Mouse (Mus musculus) stomach, embryonic 14.5 days (tissue): ENCODE results near the gene Col5a2. TPM values are rescaled to one million over a fixed set of nuclear protein-coding genes. Genes with fewer than 3 reads are reported as not detected.

Experiments used
- ATAC-seq: fragments of 200-750 bp; cut with Nextera tagmentation; 2 replicates; pipeline ENCODE4 v1.8.0; 2017; ENCODE audit warnings: low read depth, moderate TSS enrichment; ENCODE audit not compliant: insufficient number of reproducible peaks, insufficient read depth, low FRiP score
- H3K27ac ChIP-seq: fragments of 300-500 bp; sonication (generic); 2 replicates; pipeline ENCODE4 v1.5.1; 2014; ENCODE audit warnings: mild to moderate bottlenecking, low read length, moderate library complexity, mixed read lengths
- H3K27me3 ChIP-seq: fragments of 300-500 bp; sonication (generic); 2 replicates; pipeline ENCODE4 v1.6.1; 2014; ENCODE audit warnings: low read length, control low read depth, mixed read lengths; ENCODE audit not compliant: control insufficient read depth, insufficient read depth
- H3K36me3 ChIP-seq: fragments of 300-500 bp; sonication (generic); 2 replicates; pipeline ENCODE4 v1.6.1; 2014; ENCODE audit warnings: mild to moderate bottlenecking, control low read depth, low read length, moderate library complexity, mixed read lengths; ENCODE audit not compliant: control insufficient read depth, insufficient read depth
- H3K4me1 ChIP-seq: fragments of 300-500 bp; sonication (generic); 2 replicates; pipeline ENCODE4 v1.6.1; 2014; ENCODE audit warnings: low read length, control low read depth, mixed read lengths; ENCODE audit not compliant: control insufficient read depth, insufficient read depth
- H3K4me2 ChIP-seq: fragments of 300-500 bp; sonication (generic); replicated peaks from 2 replicates; pipeline ENCODE4 v1.6.1; 2014; ENCODE audit warnings: low read depth, low read length, control low read depth
- H3K4me3 ChIP-seq: fragments of 300-500 bp; sonication (generic); 2 replicates; pipeline ENCODE4 v1.5.1; 2014; ENCODE audit warnings: low read depth, low read length, control low read depth
- H3K9ac ChIP-seq: fragments of 300-500 bp; sonication (generic); replicated peaks from 2 replicates; pipeline ENCODE4 v1.6.1; 2014; ENCODE audit warnings: low read depth, mild to moderate bottlenecking, control low read depth, low read length, moderate library complexity, mixed read lengths
- H3K9me3 ChIP-seq: fragments of 300-500 bp; sonication (generic); 2 replicates; pipeline ENCODE4 v1.6.1; 2016; ENCODE audit warnings: low read depth, low read length, control low read depth; ENCODE audit not compliant: control insufficient read depth
- WGBS: fragments of 180-500 bp; shearing (Covaris S2); extraction: QIAGEN DNeasy Blood & Tissue Kit; methylation state at CpG from one replicate; pipeline ENCODE4 v1.1.7; 2014; 5-methylcytosine and 5-hydroxymethylcytosine counted together
- polyA plus RNA-seq: library from polyadenylated mRNA; unstranded; fragments of >200 nt; fragmentation: Nextera tagmentation; extraction: Ambion mirVana; gene quantifications from 2 replicates; pipeline ENCODE4 v1.2.1, GENCODE M21; 2014

Col5a2 gene
- polyA plus RNA-seq, 1 experiment from 2014 or later = 106 TPM

GRCm38 (mm10) chr1:45501437-45501836 lies 1.6 kb downstream of the Col5a2 start:
- peak overlapping the region; percentile 46 for H3K4me2 ChIP-seq
- 0 out of 2 replicates have a peak, but pooled peaks cover 7% of the 10 kb centered on the region for H3K4me1 ChIP-seq
- H3K36me3 ChIP-seq = no peaks in the 10 kb centered on the region
- ATAC-seq = no peak
- H3K27ac ChIP-seq = peak overlapping the region; percentile 97
- 19% methylated on average over 6 of the region's 6 CpGs for WGBS
- peak overlapping the region; percentile 57 for H3K4me3 ChIP-seq
- H3K27me3 ChIP-seq = no peaks in the 10 kb centered on the region
- peak overlapping the region; percentile 83 for H3K9ac ChIP-seq
- no peaks in the 10 kb centered on the region for H3K9me3 ChIP-seq

- no peaks in the 10 kb centered on the region for H3K9me3 ChIP-seq
- ATAC-seq = no peak
- 60% methylated on average over 6 of the region's 6 CpGs for WGBS
- H3K4me3 ChIP-seq = peak overlapping the region; percentile 57; the same call in 1 of the 2 replicates
- no peak overlapping the region for H3K27ac ChIP-seq
- peak overlapping the region; percentile 46 for H3K4me2 ChIP-seq
- no peak overlapping the region for H3K9ac ChIP-seq
- H3K36me3 ChIP-seq = no peaks in the 10 kb centered on the region
- no peaks in the 10 kb centered on the region for H3K27me3 ChIP-seq
- 0 out of 2 replicates have a peak, but pooled peaks cover 7% of the 10 kb centered on the region for H3K4me1 ChIP-seq
Observed at GRCm38 (mm10) chr1:45500456-45500855, 2.6 kb downstream of the Col5a2 start.

GRCm38 (mm10) chr1:45495025-45495424 lies 8.1 kb downstream of the Col5a2 start:
- Histone ChIP-seq H3K27me3 (no peaks in the 10 kb centered on the region), H3K9ac (no peak overlapping the region), H3K4me3 (no peak overlapping the region), H3K36me3 (no peaks in the 10 kb centered on the region), H3K4me1 (no peaks in the 10 kb centered on the region), H3K9me3 (no peaks in the 10 kb centered on the region), H3K27ac (no peak overlapping the region), H3K4me2 (no peak overlapping the region)
- 85% methylated on average over 2 of the region's 2 CpGs for WGBS
- ATAC-seq = no peak

- Histone ChIP-seq H3K9me3 (no peaks in the 10 kb centered on the region), H3K4me2 (no peak overlapping the region), H3K4me3 (no peak overlapping the region), H3K9ac (no peak overlapping the region), H3K27me3 (no peaks in the 10 kb centered on the region), H3K4me1 (no peaks in the 10 kb centered on the region), H3K36me3 (no peaks in the 10 kb centered on the region), H3K27ac (no peak overlapping the region)
- 87% methylated on average over 4 of the region's 4 CpGs for WGBS
- ATAC-seq = no peak
Observed at GRCm38 (mm10) chr1:45492130-45492723, 10.9 kb downstream of the Col5a2 start.

GRCm38 (mm10) chr1:45490451-45490850 lies 12.6 kb downstream of the Col5a2 start:
- no peaks in the 10 kb centered on the region for H3K4me1 ChIP-seq
- ATAC-seq = no peak
- H3K4me2 ChIP-seq = no peak overlapping the region
- 93% methylated on average over 1 of the region's 1 CpGs for WGBS
- no peaks in the 10 kb centered on the region for H3K27me3 ChIP-seq
- no peaks in the 10 kb centered on the region for H3K9me3 ChIP-seq
- H3K27ac ChIP-seq = no peak overlapping the region
- no peak overlapping the region for H3K9ac ChIP-seq
- no peaks in the 10 kb centered on the region for H3K36me3 ChIP-seq
- no peak overlapping the region for H3K4me3 ChIP-seq

- H3K4me2 ChIP-seq = no peak overlapping the region
- 78% methylated on average over 1 of the region's 1 CpGs for WGBS
- ATAC-seq = no peak
Observed at GRCm38 (mm10) chr1:45488291-45488690, 14.8 kb downstream of the Col5a2 start.

GRCm38 (mm10) chr1:45483001-45483400 lies 20.1 kb downstream of the Col5a2 start:
- Histone ChIP-seq H3K4me2 (no peak overlapping the region), H3K4me3 (no peak overlapping the region), H3K9me3 (no peaks in the 10 kb centered on the region), H3K36me3 (no peaks in the 10 kb centered on the region; the same call in 1 of the 2 replicates), H3K9ac (no peak overlapping the region), H3K4me1 (0 out of 2 replicates have a peak, but pooled peaks cover 2% of the 10 kb centered on the region), H3K27ac (no peak overlapping the region), H3K27me3 (no peaks in the 10 kb centered on the region)
- ATAC-seq = no peak
- WGBS = 88% methylated on average over 4 of the region's 4 CpGs

More at GRCm38 (mm10) chr1:45488291-45488690, 14.8 kb downstream of the Col5a2 start:
- Histone ChIP-seq H3K4me1 (no peaks in the 10 kb centered on the region), H3K9ac (no peak overlapping the region), H3K27ac (no peak overlapping the region), H3K4me3 (no peak overlapping the region), H3K36me3 (no peaks in the 10 kb centered on the region), H3K9me3 (no peaks in the 10 kb centered on the region), H3K27me3 (no peaks in the 10 kb centered on the region)

- H3K9ac ChIP-seq = no peak overlapping the region
- no peak overlapping the region for H3K4me3 ChIP-seq
- ATAC-seq = no peak
- 0 out of 2 replicates have a peak, but pooled peaks cover 2% of the 10 kb centered on the region for H3K4me1 ChIP-seq
- H3K27ac ChIP-seq = no peak overlapping the region
- H3K9me3 ChIP-seq = no peaks in the 10 kb centered on the region
- no peaks in the 10 kb centered on the region for H3K27me3 ChIP-seq
- H3K4me2 ChIP-seq = no peak overlapping the region
- no peaks in the 10 kb centered on the region; the same call in 1 of the 2 replicates for H3K36me3 ChIP-seq
- WGBS = 87% methylated on average over 1 of the region's 1 CpGs
Observed at GRCm38 (mm10) chr1:45481876-45482275, 21.2 kb downstream of the Col5a2 start.

- Histone ChIP-seq H3K4me2 (no peak overlapping the region), H3K27me3 (no peaks in the 10 kb centered on the region), H3K9me3 (no peaks in the 10 kb centered on the region), H3K9ac (no peak overlapping the region), H3K27ac (no peak overlapping the region), H3K4me1 (0 out of 2 replicates have a peak, but pooled peaks cover 2% of the 10 kb centered on the region), H3K4me3 (no peak overlapping the region), H3K36me3 (no peaks in the 10 kb centered on the region; the same call in 1 of the 2 replicates)
- no peak for ATAC-seq
Observed at GRCm38 (mm10) chr1:45479087-45479486, 24.0 kb downstream of the Col5a2 start.
